Mouse (Mus musculus) stomach, postnatal 0 days (tissue): ENCODE measurements around the gene Lrrc36.

Experiments
- CTCF ChIP-seq: IDR thresholded peaks from 2 replicates; pipeline ENCODE4 v1.5.1; 2016; ENCODE audit warnings: antibody characterized with exemption, low read depth, mild to moderate bottlenecking, moderate library complexity
- EP300 ChIP-seq: optimal IDR thresholded peaks from 2 replicates; pipeline ENCODE3; 2016; ENCODE audit warnings: antibody characterized with exemption

GRCm38 (mm10) chr8:105426878-105427277 lies 13.5 kb downstream of the Lrrc36 start:
- no peak for TF ChIP-seq CTCF
- TF ChIP-seq EP300 = no peak
